Mouse (Mus musculus): ENCODE results near the gene Keg1. TPM values are rescaled to one million over a fixed set of nuclear protein-coding genes. Genes with fewer than 3 reads are reported as not detected.

Gene Keg1
- polyA plus RNA-seq, 1 experiment from 2014 or later = 9.0 TPM

DNA sequence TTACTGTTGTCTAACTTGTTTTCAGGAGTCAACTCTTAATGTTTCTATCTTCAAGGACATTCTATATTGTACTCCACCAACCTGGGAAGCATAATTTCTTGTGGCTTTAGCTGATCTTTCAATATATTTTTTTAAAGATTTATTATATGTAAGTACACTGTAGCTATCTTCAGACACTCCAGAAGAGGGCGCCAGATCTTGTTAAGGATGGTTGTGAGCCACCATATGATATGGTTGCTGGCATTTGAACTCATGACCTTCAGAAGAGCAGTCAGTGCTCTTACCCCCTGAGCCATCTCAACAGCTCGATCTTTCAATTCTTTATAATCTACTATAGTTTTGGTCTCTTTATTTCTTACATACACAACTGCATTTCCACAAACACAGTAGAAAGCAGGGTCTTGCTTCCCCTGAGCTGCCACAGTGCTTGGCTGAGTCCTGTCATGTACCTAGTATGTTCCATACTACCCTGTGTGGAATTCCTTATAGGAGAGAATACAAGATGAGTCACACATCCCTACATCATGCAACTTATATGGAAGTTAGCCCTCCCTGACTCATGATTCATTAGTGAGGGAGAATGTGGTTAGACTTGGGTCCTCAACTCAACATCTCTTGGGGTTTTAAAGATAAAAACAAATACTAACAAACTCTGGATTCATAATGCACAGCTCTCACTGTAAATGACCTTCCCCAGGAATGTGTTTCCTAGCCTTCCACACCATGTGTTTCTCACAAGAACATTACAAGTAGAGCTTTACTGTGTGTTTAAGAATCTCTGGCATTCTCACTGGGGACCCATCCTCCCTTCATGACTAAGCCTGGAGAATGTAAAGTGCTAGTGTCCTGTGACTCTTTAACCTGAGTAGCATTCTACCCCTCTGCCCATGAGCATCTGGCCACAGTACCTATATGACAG lies 66.9 kb downstream of the Keg1 start:
- H3K36me3 ChIP-seq (replicated peaks) = peaks cover 42% of the 10 kb centered on the region
- 39% methylated on average over 2 of the region's 2 CpGs for WGBS (ENCODE audit: insufficient replicate concordance)

DNA sequence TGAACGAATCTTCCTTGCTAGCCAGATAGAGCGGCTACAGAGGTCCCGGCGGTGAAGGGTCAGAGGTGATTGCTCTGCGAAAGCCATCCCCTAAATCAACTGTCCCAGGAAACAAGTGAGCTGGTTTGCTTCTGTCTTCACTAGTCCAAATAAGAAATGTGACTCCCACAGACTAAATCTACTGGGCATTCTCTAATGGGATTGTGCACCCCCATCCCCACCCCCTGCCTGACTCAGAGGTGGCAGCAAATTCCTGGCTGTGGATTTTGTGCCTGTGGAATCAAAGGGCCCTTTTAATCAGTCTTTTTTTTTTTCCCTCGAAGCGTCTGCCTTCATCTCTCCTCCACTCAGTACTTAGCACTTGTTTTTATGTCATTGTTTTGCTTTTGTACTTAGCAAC lies 69.7 kb downstream of the Keg1 start, which contains the start of gene Cntf:
Cntf (minus strand) TSS at position 325 of the 400 bp plus-strand sequence.
- no peak within 1 kb of the TSS for H3K9ac ChIP-seq
- H3K27me3 ChIP-seq = no peaks in the 10 kb centered on the region
- H3K4me3 ChIP-seq (replicated peaks) = no peak within 1 kb of the TSS
- no peak within 1 kb of the TSS for H3K4me2 ChIP-seq
- no peaks in the 10 kb centered on the region for H3K9me3 ChIP-seq (replicated peaks)
- no peak within 1 kb of the TSS for H3K27ac ChIP-seq (replicated peaks)
- H3K4me1 ChIP-seq (replicated peaks) = no peaks in the 10 kb centered on the region
- WGBS (ENCODE audit: insufficient replicate concordance) = 86% methylated on average over 7 of the region's 7 CpGs
- no peak for ATAC-seq (ENCODE audit: insufficient read depth)
- peaks cover 71% of the 10 kb centered on the region for H3K36me3 ChIP-seq (replicated peaks)

More for the DNA sequence above, 66.9 kb downstream of the Keg1 start:
- H3K27ac ChIP-seq (replicated peaks) = no peak overlapping the region
- no peaks in the 10 kb centered on the region for H3K4me1 ChIP-seq (replicated peaks)
- H3K9me3 ChIP-seq (replicated peaks) = no peaks in the 10 kb centered on the region
- H3K4me2 ChIP-seq = no peak overlapping the region
- no peak overlapping the region for H3K4me3 ChIP-seq (replicated peaks)
- ATAC-seq (ENCODE audit: insufficient read depth) = no peak
- H3K9ac ChIP-seq = no peak overlapping the region
- no peaks in the 10 kb centered on the region for H3K27me3 ChIP-seq

Other genes starting within 250 kb of the Keg1 start
- 1.8 and 2.0 TPM in 2 replicates for gene Mpeg1, start 235.0 kb upstream of the Keg1 start, polyA plus RNA-seq (2015; fragmentation: Nextera tagmentation; extraction: Ambion mirVana)
- 2.0 and 2.4 TPM in 2 replicates for gene Dtx4, start 194.3 kb upstream of the Keg1 start, polyA plus RNA-seq (2015; fragmentation: Nextera tagmentation; extraction: Ambion mirVana)
- 21.4 and 23.8 TPM in 2 replicates for gene Fam111a, start 150.0 kb upstream of the Keg1 start, polyA plus RNA-seq (2015; fragmentation: Nextera tagmentation; extraction: Ambion mirVana)
- 12.6 and 15.3 TPM in 2 replicates for gene Gm4952, start 95.8 kb upstream of the Keg1 start, polyA plus RNA-seq (2015; fragmentation: Nextera tagmentation; extraction: Ambion mirVana)
- 0.43 and 0.54 TPM in 2 replicates for gene Glyat, start 62.5 kb upstream of the Keg1 start, polyA plus RNA-seq (2015; fragmentation: Nextera tagmentation; extraction: Ambion mirVana)
- gene Olfr1442, start 25.3 kb upstream of the Keg1 start, polyA plus RNA-seq (2015; fragmentation: Nextera tagmentation; extraction: Ambion mirVana) = not detected in 2 replicates
- gene Olfr1443, start 17.7 kb upstream of the Keg1 start, polyA plus RNA-seq (2015; fragmentation: Nextera tagmentation; extraction: Ambion mirVana) = not detected in 2 replicates
- 0.43 and 0.53 TPM in 2 replicates for gene Cntf, start 69.8 kb downstream of the Keg1 start, polyA plus RNA-seq (2015; fragmentation: Nextera tagmentation; extraction: Ambion mirVana)
- gene Zfp91, start 100.3 kb downstream of the Keg1 start, polyA plus RNA-seq (2015; fragmentation: Nextera tagmentation; extraction: Ambion mirVana) = 7.2 and 7.3 TPM in 2 replicates
- 2.1 and 2.4 TPM in 2 replicates for gene Lpxn, start 100.4 kb downstream of the Keg1 start, polyA plus RNA-seq (2015; fragmentation: Nextera tagmentation; extraction: Ambion mirVana)
- gene Gm5244, start 150.9 kb downstream of the Keg1 start, polyA plus RNA-seq (2015; fragmentation: Nextera tagmentation; extraction: Ambion mirVana) = not detected in 2 replicates
- gene Olfr1444, start 161.5 kb downstream of the Keg1 start, polyA plus RNA-seq (2015; fragmentation: Nextera tagmentation; extraction: Ambion mirVana) = not detected in 2 replicates
- gene Olfr1445, start 188.1 kb downstream of the Keg1 start, polyA plus RNA-seq (2015; fragmentation: Nextera tagmentation; extraction: Ambion mirVana) = not detected in 2 replicates
- not detected in 2 replicates for gene Olfr1446, start 197.7 kb downstream of the Keg1 start, polyA plus RNA-seq (2015; fragmentation: Nextera tagmentation; extraction: Ambion mirVana)
- gene Olfr1447, start 208.0 kb downstream of the Keg1 start, polyA plus RNA-seq (2015; fragmentation: Nextera tagmentation; extraction: Ambion mirVana) = not detected in 2 replicates
- not detected in 2 replicates for gene Olfr1448, start 228.6 kb downstream of the Keg1 start, polyA plus RNA-seq (2015; fragmentation: Nextera tagmentation; extraction: Ambion mirVana)
- gene Olfr1449, start 235.1 kb downstream of the Keg1 start, polyA plus RNA-seq (2015; fragmentation: Nextera tagmentation; extraction: Ambion mirVana) = not detected in 2 replicates

All from liver, embryonic 15.5 days (tissue).